Mouse (Mus musculus) CH12.LX (cell line): ENCODE measurements around the gene Itpr1. TPM values are rescaled to one million over a fixed set of nuclear protein-coding genes. Genes with fewer than 3 reads are reported as not detected.

Experiments used
- DNase-seq: peaks from one replicate; pipeline ENCODE4 v3.0.0-alpha.2; 2013; ENCODE audit errors: extremely low read depth
- H3K27ac ChIP-seq: 2 replicates; pipeline ENCODE4 v1.5.1; 2012; ENCODE audit warnings: low read depth, mild to moderate bottlenecking, control low read depth, moderate library complexity; ENCODE audit not compliant: insufficient read depth
- H3K27me3 ChIP-seq: replicated peaks from 2 replicates; pipeline ENCODE3; 2012; ENCODE audit warnings: inconsistent platforms
- H3K36me3 ChIP-seq, 2 experiments: replicated peaks in 1 of 2; 2 replicates each; pipeline versions ENCODE3 to v1.6.1; 2012; ENCODE audit warnings: inconsistent platforms in 1 of 2, low read length in 1 of 2, mild to moderate bottlenecking in 1 of 2, mixed read lengths in 1 of 2, moderate library complexity in 1 of 2; ENCODE audit not compliant: control insufficient read depth in 1 of 2, insufficient read depth in 1 of 2
- H3K4me1 ChIP-seq, 2 experiments: 2 replicates each; pipeline ENCODE4 v1.6.1; 2012; ENCODE audit warnings: inconsistent platforms in 1 of 2, moderate library complexity in 1 of 2; ENCODE audit not compliant: insufficient read depth in 2 of 2, control insufficient read depth in 1 of 2
- H3K4me2 ChIP-seq: 2 replicates; pipeline ENCODE4 v1.6.1; 2012; ENCODE audit warnings: low read depth, mild to moderate bottlenecking, control low read depth; ENCODE audit not compliant: poor library complexity, insufficient read depth, severe bottlenecking
- H3K4me3 ChIP-seq, 3 experiments: fragments of 150-350 bp in 1 of 3; sonication (generic) in 1 of 3; replicated peaks in 1 of 3; 2 replicates each; pipeline versions ENCODE3 to v1.5.1; 2011 to 2012; ENCODE audit warnings: low read depth in 2 of 3, low read length in 2 of 3, mild to moderate bottlenecking in 2 of 3, moderate library complexity in 2 of 3, control low read depth in 1 of 3, improper control_type of control experiment in 1 of 3, inconsistent platforms in 1 of 3, mixed read lengths in 1 of 3; ENCODE audit not compliant: poor library complexity in 1 of 3
- H3K79me2 ChIP-seq: replicated peaks from 2 replicates; pipeline ENCODE4 v1.6.1; 2012; ENCODE audit warnings: mild to moderate bottlenecking, moderate library complexity; ENCODE audit not compliant: control insufficient read depth, poor library complexity, insufficient read depth, severe bottlenecking; ENCODE audit errors: extremely low read depth
- H3K9ac ChIP-seq: 2 replicates; pipeline ENCODE4 v1.6.1; 2012; ENCODE audit warnings: low read depth, mild to moderate bottlenecking, control low read depth, moderate library complexity; ENCODE audit not compliant: insufficient read depth
- H3K9me3 ChIP-seq: replicated peaks from 2 replicates; pipeline ENCODE3; 2012; ENCODE audit warnings: low read length, inconsistent platforms, mixed read lengths
- BHLHE40 ChIP-seq: IDR thresholded peaks from 2 replicates; pipeline ENCODE4 v1.6.1; 2011; ENCODE audit warnings: mild to moderate bottlenecking, low read depth, low read length, improper control_type of control experiment
- CHD1 ChIP-seq: IDR thresholded peaks from 2 replicates; pipeline ENCODE4 v1.6.1; 2012; ENCODE audit warnings: low read depth, low read length, improper control_type of control experiment, inconsistent platforms
- CHD2 ChIP-seq: IDR thresholded peaks from 2 replicates; pipeline ENCODE4 v1.6.1; 2011; ENCODE audit warnings: low read length, improper control_type of control experiment
- EP300 ChIP-seq: IDR thresholded peaks from 2 replicates; pipeline ENCODE4 v1.6.1; 2011; ENCODE audit warnings: low read length, improper control_type of control experiment
- GABPA ChIP-seq: IDR thresholded peaks from 2 replicates; pipeline ENCODE4 v1.6.1; 2012; ENCODE audit warnings: low read depth, low read length, improper control_type of control experiment, inconsistent platforms; ENCODE audit not compliant: insufficient replicate concordance
- HCFC1 ChIP-seq: IDR thresholded peaks from 2 replicates; pipeline ENCODE4 v1.6.1; 2012; ENCODE audit warnings: low read depth, mild to moderate bottlenecking, inconsistent platforms, low read length, improper control_type of control experiment
- IRF4 ChIP-seq: IDR thresholded peaks from 2 replicates; pipeline ENCODE4 v1.6.1; 2014; ENCODE audit warnings: low read depth, mild to moderate bottlenecking, inconsistent platforms, low read length, improper control_type of control experiment
- JUN ChIP-seq: IDR thresholded peaks from 2 replicates; pipeline ENCODE4 v1.6.1; 2011; ENCODE audit warnings: low read depth, mild to moderate bottlenecking, low read length, improper control_type of control experiment, moderate library complexity; ENCODE audit not compliant: insufficient read depth
- JUND ChIP-seq: conservative IDR thresholded peaks from 2 replicates; pipeline ENCODE4 v1.6.1; 2011; ENCODE audit warnings: low read depth, low read length, improper control_type of control experiment
- KAT2A ChIP-seq: IDR thresholded peaks from 2 replicates; pipeline ENCODE4 v1.6.1; 2012; ENCODE audit warnings: low read length, improper control_type of control experiment, inconsistent platforms; ENCODE audit not compliant: insufficient replicate concordance
- MAFK ChIP-seq: IDR thresholded peaks from 2 replicates; pipeline ENCODE4 v1.6.1; 2011; ENCODE audit warnings: low read length, improper control_type of control experiment; ENCODE audit not compliant: insufficient replicate concordance
- MAZ ChIP-seq: IDR thresholded peaks from 2 replicates; pipeline ENCODE4 v1.6.1; 2012; ENCODE audit warnings: low read depth, mild to moderate bottlenecking, inconsistent platforms, low read length, improper control_type of control experiment, moderate library complexity
- MXI1 ChIP-seq: IDR thresholded peaks from 2 replicates; pipeline ENCODE4 v1.6.1; 2011; ENCODE audit warnings: mild to moderate bottlenecking, low read depth, low read length, improper control_type of control experiment
- MYC ChIP-seq: IDR thresholded peaks from 2 replicates; pipeline ENCODE4 v1.6.1; 2011; ENCODE audit warnings: low read depth, mild to moderate bottlenecking, improper control_type of control experiment, low read length
- NELFE ChIP-seq: IDR thresholded peaks from 2 replicates; pipeline ENCODE4 v1.6.1; 2011; ENCODE audit warnings: low read depth, low read length, improper control_type of control experiment
- PAX5 ChIP-seq: IDR thresholded peaks from 2 replicates; pipeline ENCODE4 v1.6.1; 2012; ENCODE audit warnings: low read length, inconsistent platforms, mixed read lengths
- POLR2A ChIP-seq: IDR thresholded peaks from 2 replicates; pipeline ENCODE4 v1.6.1; 2011; ENCODE audit warnings: low read depth, mild to moderate bottlenecking, improper control_type of control experiment, low read length
- POLR2AphosphoS2 ChIP-seq: IDR thresholded peaks from 2 replicates; pipeline ENCODE4 v1.6.1; 2011; ENCODE audit warnings: low read depth, low read length, improper control_type of control experiment
- RCOR1 ChIP-seq: conservative IDR thresholded peaks from 2 replicates; pipeline ENCODE4 v1.6.1; 2012; ENCODE audit warnings: low read depth, mild to moderate bottlenecking, inconsistent platforms, low read length, improper control_type of control experiment
- SMC3 ChIP-seq: IDR thresholded peaks from 2 replicates; pipeline ENCODE4 v1.6.1; 2011; ENCODE audit warnings: low read depth, low read length, improper control_type of control experiment
- UBTF ChIP-seq: IDR thresholded peaks from 2 replicates; pipeline ENCODE4 v1.6.1; 2012; ENCODE audit warnings: low read depth, mild to moderate bottlenecking, inconsistent platforms, low read length, improper control_type of control experiment, moderate library complexity
- USF2 ChIP-seq: conservative IDR thresholded peaks from 2 replicates; pipeline ENCODE4 v1.6.1; 2011; ENCODE audit warnings: low read depth, low read length, improper control_type of control experiment
- ZC3H11A ChIP-seq: IDR thresholded peaks from 2 replicates; pipeline ENCODE4 v1.6.1; 2012; ENCODE audit warnings: low read depth, mild to moderate bottlenecking, inconsistent platforms, low read length, improper control_type of control experiment
- ZNF384 ChIP-seq: IDR thresholded peaks from 2 replicates; pipeline ENCODE4 v1.6.1; 2012; ENCODE audit warnings: low read depth, low read length, improper control_type of control experiment, inconsistent platforms
- dilution Hi-C: fragments of 300-500 bp; cut with MboI; formaldehyde crosslinking; loops from 2 replicates; pipeline ENCODE4 v1.14.3; 2020; ENCODE audit warnings: low sequenced_read_pairs; ENCODE audit not compliant: extremely low pct_unique_long_range_greater_than_20kb, extremely low pct_ligation_motif_present
- in situ Hi-C: fragments of 300-500 bp; cut with MboI; formaldehyde crosslinking; loops from 3 replicates; pipeline ENCODE4 v1.14.3; 2019; ENCODE audit warnings: low sequenced_read_pairs, low pct_ligation_motif_present, low pct_unique_long_range_greater_than_20kb, mixed read lengths
- polyA plus RNA-seq: library from polyadenylated mRNA; unstranded; fragments of >175 nt; gene quantifications from 2 replicates; pipeline ENCODE4 v1.2.1, GENCODE M21; 2012; ENCODE audit warnings: low read depth; ENCODE audit not compliant: insufficient read length
- total RNA-seq, 2 experiments: library from RNA; depleted of rRNA; stranded (reverse); fragments of 300-350 nt in 1 of 2; fragments of >200 nt in 1 of 2; gene quantifications; 2 replicates each; pipeline ENCODE4 v1.2.3; 2012 to 2014

The Itpr1 gene
- total and polyA plus RNA-seq, 3 experiments: 42.8 to 73.1 (median 53.4) TPM

- Histone ChIP-seq H3K27me3 (no peaks in the 10 kb centered on the region), H3K4me1 (peaks cover 9 to 11% of the 10 kb centered on the region in 2 experiments; a peak in 3 of 4 replicates), H3K4me2 (no peak overlapping the region), H3K36me3 (no peaks in the 10 kb centered on the region), H3K4me3 (no peak overlapping the region), H3K79me2 (no peaks in the 10 kb centered on the region), H3K9me3 (peaks cover 3% of the 10 kb centered on the region), H3K27ac (no peak overlapping the region), H3K9ac (no peak overlapping the region)
- dilution Hi-C loops: no loop called here
- DNase-seq: no peak
- TF ChIP-seq MYC (no peak), NELFE (no peak), ZNF384 (no peak), HCFC1 (no peak), BHLHE40 (no peak), KAT2A (no peak), MAZ (no peak), POLR2AphosphoS2 (no peak), IRF4 (no peak), POLR2A (no peak), USF2 (no peak), MAFK (no peak), JUN (no peak), ZC3H11A (no peak), UBTF (no peak), EP300 (no peak), RCOR1 (no peak)
- in situ Hi-C loops: no loop called here
Measured at GRCm38 (mm10) chr6:108592227-108592626, 379.3 kb downstream of the Itpr1 start.

GRCm38 (mm10) chr6:108592636-108593035 is 379.7 kb downstream of the Itpr1 start:
- no peak overlapping the region for H3K9ac ChIP-seq
- no peak for DNase-seq
- no peaks in the 10 kb centered on the region for H3K79me2 ChIP-seq
- H3K4me2 ChIP-seq: no peak overlapping the region
- in situ Hi-C loops (no loop called here), dilution Hi-C loops (no loop called here)
- no peaks in the 10 kb centered on the region for H3K36me3 ChIP-seq
- no peaks in the 10 kb centered on the region for H3K27me3 ChIP-seq
- no peak for TF ChIP-seq ZNF384
- no peak for TF ChIP-seq SMC3
- TF ChIP-seq POLR2AphosphoS2: no peak
- no peak for TF ChIP-seq PAX5
- no peak for TF ChIP-seq GABPA
- no peak for TF ChIP-seq MXI1
- TF ChIP-seq JUN: no peak
- TF ChIP-seq CHD1: no peak
- TF ChIP-seq MYC: no peak
- no peak for TF ChIP-seq MAZ
- no peak for TF ChIP-seq EP300
- TF ChIP-seq CHD2: no peak
- TF ChIP-seq NELFE: no peak
- TF ChIP-seq POLR2A: no peak
- TF ChIP-seq JUND: no peak
- no peak for TF ChIP-seq UBTF
- H3K9me3 ChIP-seq: peaks cover 3% of the 10 kb centered on the region
- no peak overlapping the region for H3K27ac ChIP-seq
- no peak overlapping the region for H3K4me3 ChIP-seq
- H3K4me1 ChIP-seq: peaks cover 7 to 11% of the 10 kb centered on the region in 2 experiments; a peak in 3 of 4 replicates
